Mouse (Mus musculus) spleen, postnatal 0 days (tissue): ENCODE data around the gene Gm5415. TPM values are rescaled to one million over a fixed set of nuclear protein-coding genes. Genes with fewer than 3 reads are reported as not detected.

Experiments used
- polyA plus RNA-seq: library from polyadenylated mRNA; unstranded; fragments of >200 nt; fragmentation: Nextera tagmentation; extraction: Ambion mirVana; gene quantifications from 2 replicates; pipeline ENCODE4 v1.2.1, GENCODE M21; 2015

Gene Gm5415
- not detected in 2 replicates for polyA plus RNA-seq

GRCm38 (mm10) chr1:32547194-32547593 lies at the start of gene Gm5415:
Gene Gm5415 (minus strand): TSS chr1:32547294.

